Mouse (Mus musculus): ENCODE measurements around the gene Insm2. TPM values are rescaled to one million over a fixed set of nuclear protein-coding genes. Genes with fewer than 3 reads are reported as not detected.
A peak's percentile ranks its signal among the peaks of the same experiment; 100 is the strongest.
"Not testable (repeated sequence)": the region's sequence is repeated elsewhere in the genome, so short reads cannot be mapped to it uniquely, and the experiment has no call there.

The Insm2 gene
- polyA plus RNA-seq (2012; rRNA removed): 0.20 and 0.21 TPM in 2 replicates

GRCm38 (mm10) chr12:55598887-55599561, at the start of gene Insm2:
Gene Insm2, plus strand, starts transcription at chr12:55599427.
- DNase-seq (ENCODE audit: extremely low spot score in 1 of 2, low spot score in 1 of 2): no peak

GRCm38 (mm10) chr12:55554901-55555300, 44.3 kb upstream of the Insm2 start:
- not testable (repeated sequence) for DNase-seq (ENCODE audit: extremely low spot score in 1 of 2, low spot score in 1 of 2)

- peak in 1 of 2 experiments; percentile 9 for DNase-seq (ENCODE audit: extremely low spot score in 1 of 2, low spot score in 1 of 2)
These were observed 41.4 kb upstream of the Insm2 start for GRCm38 (mm10) chr12:55557866-55558265.

GRCm38 (mm10) chr12:55559184-55559855, 39.9 kb upstream of the Insm2 start:
- DNase-seq (ENCODE audit: extremely low spot score in 1 of 2, low spot score in 1 of 2): no peak

- DNase-seq (ENCODE audit: extremely low spot score in 1 of 2, low spot score in 1 of 2): no peak
These were observed 39.1 kb upstream of the Insm2 start for GRCm38 (mm10) chr12:55560025-55560690.

- DNase-seq (ENCODE audit: extremely low spot score in 1 of 2, low spot score in 1 of 2): peak in 1 of 2 experiments; percentile 30
These were observed 35.5 kb upstream of the Insm2 start for GRCm38 (mm10) chr12:55563742-55564141.

- no peak for DNase-seq (ENCODE audit: extremely low spot score in 1 of 2, low spot score in 1 of 2)
These were observed 34.9 kb upstream of the Insm2 start for GRCm38 (mm10) chr12:55564187-55564963.

GRCm38 (mm10) chr12:55565206-55565605, 34.0 kb upstream of the Insm2 start, which contains the start of gene Aldoart2:
Gene Aldoart2, plus strand, starts transcription at chr12:55565239.
- no peak for DNase-seq (ENCODE audit: extremely low spot score in 1 of 2, low spot score in 1 of 2)

GRCm38 (mm10) chr12:55565867-55566266, 33.4 kb upstream of the Insm2 start:
- DNase-seq (ENCODE audit: extremely low spot score in 1 of 2, low spot score in 1 of 2): no peak

- DNase-seq (ENCODE audit: extremely low spot score in 1 of 2, low spot score in 1 of 2): no peak
These were observed 32.4 kb upstream of the Insm2 start for GRCm38 (mm10) chr12:55566837-55567236.

- no peak for DNase-seq (ENCODE audit: extremely low spot score in 1 of 2, low spot score in 1 of 2)
These were observed 30.8 kb upstream of the Insm2 start for GRCm38 (mm10) chr12:55568466-55568865.

GRCm38 (mm10) chr12:55569676-55570075, 29.6 kb upstream of the Insm2 start:
- no peak for DNase-seq (ENCODE audit: extremely low spot score in 1 of 2, low spot score in 1 of 2)

GRCm38 (mm10) chr12:55570646-55571045, 28.6 kb upstream of the Insm2 start:
- DNase-seq (ENCODE audit: extremely low spot score in 1 of 2, low spot score in 1 of 2): no peak

GRCm38 (mm10) chr12:55571181-55571580, 28.0 kb upstream of the Insm2 start:
- no peak for DNase-seq (ENCODE audit: extremely low spot score in 1 of 2, low spot score in 1 of 2)

- no peak for DNase-seq (ENCODE audit: extremely low spot score in 1 of 2, low spot score in 1 of 2)
These were observed 27.6 kb upstream of the Insm2 start for GRCm38 (mm10) chr12:55571661-55572060.

- DNase-seq (ENCODE audit: extremely low spot score in 1 of 2, low spot score in 1 of 2): no peak
These were observed 26.1 kb upstream of the Insm2 start for GRCm38 (mm10) chr12:55573089-55573488.

GRCm38 (mm10) chr12:55573794-55574193, 25.4 kb upstream of the Insm2 start:
- no peak for DNase-seq (ENCODE audit: extremely low spot score in 1 of 2, low spot score in 1 of 2)

GRCm38 (mm10) chr12:55586936-55587335, 12.3 kb upstream of the Insm2 start:
- not testable (repeated sequence) for DNase-seq (ENCODE audit: extremely low spot score in 1 of 2, low spot score in 1 of 2)

GRCm38 (mm10) chr12:55598537-55598886, 715 bp upstream of the Insm2 start:
- DNase-seq (ENCODE audit: extremely low spot score in 1 of 2, low spot score in 1 of 2): no peak

GRCm38 (mm10) chr12:55599639-55600502, 644 bp downstream of the Insm2 start:
- no peak for DNase-seq (ENCODE audit: extremely low spot score in 1 of 2, low spot score in 1 of 2)

Data from frontal cortex, adult 2 months (tissue).